ENCODE assay signal across 10 mouse cellular contexts in genomic region chr4:128689739-128690304, GRCm38 (mm10). TPM values are rescaled to one million over a fixed set of nuclear protein-coding genes. Genes with fewer than 3 reads are reported as not detected.
DNase-seq lines count a peak whose midpoint lies in the region; ATAC-seq lines count a peak whose summit lies in the region.
"Had no signal": no experiment of that assay in that cellular context is flagged by ENCODE, and none has a peak within 500 bp of the region (broad histone marks: within the 10 kb centered on the region; RNA-seq: fewer than 3 reads in every experiment).

No protein-coding gene starts in this region.

- no peak overlapping the region for H3K27ac ChIP-seq in midbrain, embryonic 12.5 days (replicated peaks)
- no peak overlapping the region for H3K27ac ChIP-seq in midbrain, embryonic 10.5 days (replicated peaks)
- H3K27ac ChIP-seq in forebrain, embryonic 16.5 days (ENCODE audit: low read length): peak overlapping the region; percentile 87
- peak overlapping the region; percentile 86; the same call in 1 of the 2 replicates for H3K27ac ChIP-seq in limb, embryonic 12.5 days
- H3K27ac ChIP-seq in neural tube, embryonic 15.5 days (replicated peaks): peak overlapping the region; percentile 77

- H3K9me3 ChIP-seq in midbrain, embryonic 12.5 days: no peaks in the 10 kb centered on the region
- H3K9me3 ChIP-seq in midbrain, embryonic 10.5 days (replicated peaks): peaks cover 7% of the 10 kb centered on the region; the same call in 1 of the 2 replicates
- no peaks in the 10 kb centered on the region for H3K9me3 ChIP-seq in forebrain, embryonic 16.5 days (ENCODE audit: control insufficient read depth, low read length)
- H3K9me3 ChIP-seq in limb, embryonic 12.5 days: peaks cover 6% of the 10 kb centered on the region; the same call in 1 of the 2 replicates
- no peaks in the 10 kb centered on the region for H3K9me3 ChIP-seq in neural tube, embryonic 15.5 days (replicated peaks)

- no peak overlapping the region for H3K9ac ChIP-seq in midbrain, embryonic 12.5 days (replicated peaks)
- peak overlapping the region; percentile 49 for H3K9ac ChIP-seq in forebrain, embryonic 16.5 days (replicated peaks; ENCODE audit: low read depth, low read length)
- no peak overlapping the region for H3K9ac ChIP-seq in limb, embryonic 12.5 days (replicated peaks)
- peak overlapping the region; percentile 28; the same call in 1 of the 2 replicates for H3K9ac ChIP-seq in neural tube, embryonic 15.5 days (replicated peaks)

- H3K36me3 ChIP-seq in midbrain, embryonic 12.5 days: no peaks in the 10 kb centered on the region
- no peaks in the 10 kb centered on the region for H3K36me3 ChIP-seq in midbrain, embryonic 10.5 days
- H3K36me3 ChIP-seq in forebrain, embryonic 16.5 days (ENCODE audit: control insufficient read depth, insufficient read depth): no peaks in the 10 kb centered on the region
- H3K36me3 ChIP-seq in limb, embryonic 12.5 days: no peaks in the 10 kb centered on the region
- H3K36me3 ChIP-seq in neural tube, embryonic 15.5 days: no peaks in the 10 kb centered on the region

- peaks cover 47% of the 10 kb centered on the region for H3K4me1 ChIP-seq in midbrain, embryonic 12.5 days
- H3K4me1 ChIP-seq in midbrain, embryonic 10.5 days: peaks cover 44% of the 10 kb centered on the region
- H3K4me1 ChIP-seq in forebrain, embryonic 16.5 days (replicated peaks; ENCODE audit: control insufficient read depth, insufficient read depth, low read length): peaks cover 61% of the 10 kb centered on the region
- peaks cover 69% of the 10 kb centered on the region for H3K4me1 ChIP-seq in limb, embryonic 12.5 days (replicated peaks)
- H3K4me1 ChIP-seq in neural tube, embryonic 15.5 days: peaks cover 71% of the 10 kb centered on the region

- peak overlapping the region; percentile 28; the same call in 1 of the 2 replicates for H3K4me2 ChIP-seq in midbrain, embryonic 12.5 days (replicated peaks)
- H3K4me2 ChIP-seq in forebrain, embryonic 16.5 days (ENCODE audit: low read length): peak overlapping the region; percentile 54
- H3K4me2 ChIP-seq in limb, embryonic 12.5 days: no peak overlapping the region
- peak overlapping the region; percentile 50 for H3K4me2 ChIP-seq in neural tube, embryonic 15.5 days

- H3K27me3 ChIP-seq in midbrain, embryonic 12.5 days: no peaks in the 10 kb centered on the region
- no peaks in the 10 kb centered on the region for H3K27me3 ChIP-seq in midbrain, embryonic 10.5 days (ENCODE audit: low read depth, poor library complexity, severe bottlenecking)
- H3K27me3 ChIP-seq in forebrain, embryonic 16.5 days (replicated peaks; ENCODE audit: control insufficient read depth, insufficient read depth, low read length): no peaks in the 10 kb centered on the region
- no peaks in the 10 kb centered on the region for H3K27me3 ChIP-seq in limb, embryonic 12.5 days
- H3K27me3 ChIP-seq in neural tube, embryonic 15.5 days (replicated peaks): no peaks in the 10 kb centered on the region

- WGBS in midbrain, embryonic 12.5 days: 78% methylated on average over 6 of the region's 6 CpGs
- WGBS in midbrain, embryonic 10.5 days: 78% methylated on average over 6 of the region's 6 CpGs
- WGBS in forebrain, embryonic 16.5 days: 44% methylated on average over 6 of the region's 6 CpGs
- 50% methylated on average over 6 of the region's 6 CpGs for WGBS in limb, embryonic 12.5 days
- WGBS in neural tube, embryonic 15.5 days: 50% methylated on average over 6 of the region's 6 CpGs

- no peak overlapping the region for H3K4me3 ChIP-seq in midbrain, embryonic 12.5 days
- no peak overlapping the region for H3K4me3 ChIP-seq in midbrain, embryonic 10.5 days
- peak overlapping the region; percentile 38 for H3K4me3 ChIP-seq in forebrain, embryonic 16.5 days (replicated peaks; ENCODE audit: low read length)
- H3K4me3 ChIP-seq in limb, embryonic 12.5 days (replicated peaks): no peak overlapping the region
- peak overlapping the region; percentile 30 for H3K4me3 ChIP-seq in neural tube, embryonic 15.5 days (replicated peaks)

- ATAC-seq in midbrain, embryonic 12.5 days (ENCODE audit: low FRiP score, low read depth): no peak
- ATAC-seq in forebrain, embryonic 16.5 days: no peak
- ATAC-seq in limb, embryonic 12.5 days (ENCODE audit: insufficient number of reproducible peaks, insufficient read depth, low FRiP score, low TSS enrichment, low read depth): no peak
- ATAC-seq in neural tube, embryonic 15.5 days (ENCODE audit: low FRiP score): no peak

- no peak for DNase-seq in midbrain, embryonic 10.5 days (ENCODE audit: low spot score)
- no peak for DNase-seq in spleen, postnatal 10 days (ENCODE audit: low spot score in 2 of 2)
- DNase-seq in natural killer cell, adult 2 months (ENCODE audit: low spot score in 2 of 2): no peak
- DNase-seq: cerebellum, adult 9-10 months; heart, postnatal 14 days; lung, postnatal 36 days had no signal

RNA-seq across cellular contexts. Expression of gene Phc2, which starts 35.3 kb away (rescaled TPM):
- 133 and 153 TPM in 2 replicates for polyA plus RNA-seq in midbrain, embryonic 12.5 days (2016; fragmentation: Nextera tagmentation; extraction: Ambion mirVana)
- 20.8 and 30.0 TPM in 2 replicates for polyA plus RNA-seq in midbrain, embryonic 10.5 days (2016; fragmentation: Nextera tagmentation; extraction: Ambion mirVana)
- 33.2 and 34.9 TPM in 2 replicates for polyA plus RNA-seq in forebrain, embryonic 16.5 days (2015; fragmentation: Nextera tagmentation; extraction: Ambion mirVana)
- polyA plus RNA-seq in limb, embryonic 12.5 days (2016; fragmentation: Nextera tagmentation; extraction: Ambion mirVana): 69.0 and 81.6 TPM in 2 replicates
- 47.6 and 54.5 TPM in 2 replicates for polyA plus RNA-seq in neural tube, embryonic 15.5 days (2015; fragmentation: Nextera tagmentation; extraction: Ambion mirVana)

Comparison
In these comparisons a context has a peak if more than half of its experiments do, and no peak if none do; other contexts are left out.
1. H3K27ac ChIP-seq: peak in forebrain, embryonic 16.5 days (single experiment), limb, embryonic 12.5 days (single experiment) and neural tube, embryonic 15.5 days (single experiment); none in midbrain, embryonic 12.5 days (single experiment) and midbrain, embryonic 10.5 days (single experiment).
2. H3K4me3 ChIP-seq: peak in forebrain, embryonic 16.5 days (single experiment) and neural tube, embryonic 15.5 days (single experiment); none in midbrain, embryonic 12.5 days (single experiment), midbrain, embryonic 10.5 days (single experiment) and limb, embryonic 12.5 days (single experiment).
3. H3K9ac ChIP-seq: peak in forebrain, embryonic 16.5 days (single experiment) and neural tube, embryonic 15.5 days (single experiment); none in midbrain, embryonic 12.5 days (single experiment) and limb, embryonic 12.5 days (single experiment).